Mouse (Mus musculus) erythroblast, embryonic 14.5 days (primary cell): Measurements from ENCODE around the gene Defb23.

ENCODE experiments used
- GATA1 ChIP-seq: IDR thresholded peaks from 2 replicates; pipeline ENCODE4 v1.6.1; 2012; ENCODE audit warnings: low read length, inconsistent platforms, mixed read lengths
- TAL1 ChIP-seq: IDR thresholded peaks from 3 replicates; pipeline ENCODE4 v1.6.1; 2012; ENCODE audit warnings: low read length, inconsistent platforms, mixed read lengths

DNA sequence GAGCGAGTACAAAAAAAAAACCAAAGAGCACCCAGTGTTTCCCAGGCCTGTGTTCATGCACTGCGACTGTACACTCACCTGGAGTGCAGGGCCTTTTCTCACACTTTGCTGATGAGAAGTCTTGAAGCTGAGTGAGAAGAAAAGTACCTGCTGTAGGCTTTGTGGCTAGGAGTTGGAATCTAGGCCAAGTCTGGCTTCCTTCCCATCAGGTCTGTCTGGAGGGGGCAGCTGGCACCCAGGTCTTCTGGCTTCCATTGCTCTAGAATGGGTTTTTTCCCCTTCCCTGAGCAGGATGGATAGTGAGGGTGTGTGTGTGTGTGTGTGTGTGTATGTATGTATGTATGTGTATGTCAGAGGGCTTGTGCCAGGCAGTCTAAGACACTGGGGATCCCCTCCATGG, 24.6 kb downstream of the Defb23 start:
- no peak for TF ChIP-seq GATA1
- TF ChIP-seq TAL1, result no peak
